Mouse (Mus musculus) heart, postnatal 25 days (tissue): ENCODE results near the gene Apbb2. TPM values are rescaled to one million over a fixed set of nuclear protein-coding genes. Genes with fewer than 3 reads are reported as not detected.

Experiments used
- DNase-seq: peaks from one replicate; pipeline ENCODE4 v3.0.0; 2022; ENCODE audit warnings: low spot score
- intact Hi-C: fragments of 180-260 bp; cut with DNase I; formaldehyde crosslinking; loops from one replicate; pipeline ENCODE4 v1.15.1; 2025
- total RNA-seq, 2 experiments: library from RNA; stranded (reverse); gene quantifications; 2 replicates each; pipeline ENCODE4 v1.2.3; 2021

The Apbb2 gene
- total RNA-seq, 2 experiments from 2014 or later: 40.2 to 46.7 TPM

GRCm38 (mm10) chr5:66559591-66560175 lies 58.9 kb downstream of the Apbb2 start:
- peak; percentile 29 for DNase-seq
- intact Hi-C loops: loop anchor here (5.0 kb wide), 1 partner anchor 82 kb away; no protein-coding TSS in a partner anchor

- intact Hi-C loops: loop anchor here (5.0 kb wide), 1 partner anchor 81 kb away; no protein-coding TSS in a partner anchor
- no peak for DNase-seq
These were observed 60.5 kb downstream of the Apbb2 start for GRCm38 (mm10) chr5:66558094-66558493.

GRCm38 (mm10) chr5:66553933-66554332 lies 64.7 kb downstream of the Apbb2 start:
- no peak for DNase-seq
- intact Hi-C loops: no loop called here

- DNase-seq: no peak
- intact Hi-C loops: no loop called here
These were observed 66.3 kb downstream of the Apbb2 start for GRCm38 (mm10) chr5:66552246-66552645.

GRCm38 (mm10) chr5:66550292-66550691 lies 68.3 kb downstream of the Apbb2 start:
- no peak for DNase-seq
- intact Hi-C loops: no loop called here

- intact Hi-C loops: no loop called here
These were observed 68.9 kb downstream of the Apbb2 start for GRCm38 (mm10) chr5:66549691-66550090.

GRCm38 (mm10) chr5:66546969-66547511 lies 71.5 kb downstream of the Apbb2 start:
- intact Hi-C loops: no loop called here
- DNase-seq: no peak

More at GRCm38 (mm10) chr5:66549691-66550090, 68.9 kb downstream of the Apbb2 start:
- DNase-seq: no peak

- DNase-seq: no peak
- intact Hi-C loops: no loop called here
These were observed 72.9 kb downstream of the Apbb2 start for GRCm38 (mm10) chr5:66545573-66546141.

GRCm38 (mm10) chr5:66543761-66544160 lies 74.8 kb downstream of the Apbb2 start:
- intact Hi-C loops: no loop called here
- DNase-seq: no peak

- intact Hi-C loops: no loop called here
- DNase-seq: no peak
These were observed 75.2 kb downstream of the Apbb2 start for GRCm38 (mm10) chr5:66543344-66543743.

- DNase-seq: no peak
- intact Hi-C loops: no loop called here
These were observed 76.1 kb downstream of the Apbb2 start for GRCm38 (mm10) chr5:66542521-66542920.

- no peak for DNase-seq
- intact Hi-C loops: no loop called here
These were observed 77.2 kb downstream of the Apbb2 start for GRCm38 (mm10) chr5:66541385-66541784.

GRCm38 (mm10) chr5:66540246-66540645 lies 78.3 kb downstream of the Apbb2 start:
- DNase-seq: no peak
- intact Hi-C loops: no loop called here

GRCm38 (mm10) chr5:66537811-66538210 lies 80.8 kb downstream of the Apbb2 start:
- no peak for DNase-seq
- intact Hi-C loops: no loop called here

GRCm38 (mm10) chr5:66536696-66537358 lies 81.8 kb downstream of the Apbb2 start:
- intact Hi-C loops: no loop called here
- no peak for DNase-seq

- intact Hi-C loops: no loop called here
- DNase-seq: no peak
These were observed 82.9 kb downstream of the Apbb2 start for GRCm38 (mm10) chr5:66535566-66536236.

GRCm38 (mm10) chr5:66533711-66534425 lies 84.7 kb downstream of the Apbb2 start:
- intact Hi-C loops: no loop called here
- DNase-seq: no peak

GRCm38 (mm10) chr5:66532827-66533226 lies 85.8 kb downstream of the Apbb2 start:
- intact Hi-C loops: no loop called here
- DNase-seq: no peak

GRCm38 (mm10) chr5:66530361-66530760 lies 88.2 kb downstream of the Apbb2 start:
- no peak for DNase-seq
- intact Hi-C loops: no loop called here

GRCm38 (mm10) chr5:66529631-66530030 lies 89.0 kb downstream of the Apbb2 start:
- DNase-seq: no peak
- intact Hi-C loops: no loop called here
